Mouse (Mus musculus) frontal cortex, postnatal 25 days (tissue): Measurements from ENCODE around the gene Cdk16.
A peak's percentile ranks its signal among the peaks of the same experiment; 100 is the strongest.
"Not testable (repeated sequence)": the region's sequence is repeated elsewhere in the genome, so short reads cannot be mapped to it uniquely, and the experiment has no call there.

Source experiments
- DNase-seq, 2 experiments: peaks; one replicate each; pipeline ENCODE4 v3.0.0; 2022; ENCODE audit warnings: low spot score in 2 of 2

Cdk16 gene

GRCm38 (mm10) chrX:20687519-20688067, at the start of gene Cdk16:
TSS of gene Cdk16 (plus strand) at chrX:20687954.
- peak; percentile 53 to 64 for DNase-seq

- DNase-seq = no peak
These were observed 49.6 kb upstream of the Cdk16 start for GRCm38 (mm10) chrX:20638141-20638540.

GRCm38 (mm10) chrX:20644780-20645179, 43.0 kb upstream of the Cdk16 start:
- DNase-seq = no peak

GRCm38 (mm10) chrX:20657593-20657992, 30.2 kb upstream of the Cdk16 start:
- DNase-seq = no peak

- DNase-seq = peak; percentile 48 to 62
These were observed 29.6 kb upstream of the Cdk16 start, which contains the start of gene Uba1 for GRCm38 (mm10) chrX:20658026-20658652. TSS of gene Uba1 (plus strand) at chrX:20658326.

- no peak for DNase-seq
These were observed 28.8 kb upstream of the Cdk16 start for GRCm38 (mm10) chrX:20658891-20659406.

- no peak for DNase-seq
These were observed 25.4 kb upstream of the Cdk16 start for GRCm38 (mm10) chrX:20662317-20662715.

GRCm38 (mm10) chrX:20662716-20663443, 24.9 kb upstream of the Cdk16 start:
- DNase-seq = peak; percentile 53 to 63

- DNase-seq = no peak
These were observed 24.3 kb upstream of the Cdk16 start for GRCm38 (mm10) chrX:20663444-20663790.

- peak; percentile 48 to 74 for DNase-seq
These were observed 354 bp downstream of the Cdk16 start for GRCm38 (mm10) chrX:20688068-20688547.

GRCm38 (mm10) chrX:20688615-20689014, 861 bp downstream of the Cdk16 start:
- peak; percentile 11 to 14 for DNase-seq

GRCm38 (mm10) chrX:20691566-20691965, 3.8 kb downstream of the Cdk16 start:
- DNase-seq = no peak

GRCm38 (mm10) chrX:20692616-20693015, 4.9 kb downstream of the Cdk16 start:
- DNase-seq = no peak

- no peak for DNase-seq
These were observed 8.1 kb downstream of the Cdk16 start for GRCm38 (mm10) chrX:20695842-20696241.

- DNase-seq = peak; percentile 9 to 28
These were observed 16.1 kb downstream of the Cdk16 start, which contains the start of gene Usp11 for GRCm38 (mm10) chrX:20703741-20704290. TSS of gene Usp11 (plus strand) at chrX:20703906.

- peak; percentile 45 to 60 for DNase-seq
These were observed 16.7 kb downstream of the Cdk16 start for GRCm38 (mm10) chrX:20704295-20705082.

- no peak for DNase-seq
These were observed 17.3 kb downstream of the Cdk16 start for GRCm38 (mm10) chrX:20705083-20705402.

GRCm38 (mm10) chrX:20728681-20729080, 40.9 kb downstream of the Cdk16 start:
- DNase-seq = no peak

- DNase-seq = not testable (repeated sequence)
These were observed 42.3 kb downstream of the Cdk16 start for GRCm38 (mm10) chrX:20730048-20730447.

- no peak for DNase-seq
These were observed 48.7 kb downstream of the Cdk16 start for GRCm38 (mm10) chrX:20736479-20736878.

GRCm38 (mm10) chrX:20748829-20749228, 61.1 kb downstream of the Cdk16 start:
- DNase-seq = no peak
